Mouse (Mus musculus) liver, embryonic 12.5 days (tissue): ENCODE measurements around the gene Gm16405. TPM values are rescaled to one million over a fixed set of nuclear protein-coding genes. Genes with fewer than 3 reads are reported as not detected.
"Not testable (repeated sequence)": the region's sequence is repeated elsewhere in the genome, so short reads cannot be mapped to it uniquely, and the experiment has no call there.

Source experiments
- ATAC-seq: fragments of 200-750 bp; cut with Nextera tagmentation; 2 replicates; pipeline ENCODE4 v1.8.0; 2017; ENCODE audit warnings: moderate number of reproducible peaks, mild to moderate bottlenecking, moderate library complexity
- H3K27ac ChIP-seq: fragments of 300-500 bp; sonication (generic); 2 replicates; pipeline ENCODE4 v1.5.1; 2016; ENCODE audit warnings: mild to moderate bottlenecking
- H3K27me3 ChIP-seq: fragments of 300-500 bp; sonication (generic); replicated peaks from 2 replicates; pipeline ENCODE4 v1.6.1; 2016; ENCODE audit warnings: mild to moderate bottlenecking, moderate library complexity
- H3K36me3 ChIP-seq: fragments of 300-500 bp; sonication (generic); 2 replicates; pipeline ENCODE4 v1.6.1; 2016; ENCODE audit warnings: mild to moderate bottlenecking, moderate library complexity
- H3K4me1 ChIP-seq: fragments of 300-500 bp; sonication (generic); 2 replicates; pipeline ENCODE4 v1.6.1; 2016
- H3K4me2 ChIP-seq: fragments of 300-500 bp; sonication (generic); 2 replicates; pipeline ENCODE4 v1.6.1; 2016; ENCODE audit warnings: mild to moderate bottlenecking, moderate library complexity
- H3K4me3 ChIP-seq: fragments of 300-500 bp; sonication (generic); 2 replicates; pipeline ENCODE4 v1.5.1; 2016; ENCODE audit warnings: mild to moderate bottlenecking, moderate library complexity
- H3K9ac ChIP-seq: fragments of 300-500 bp; sonication (generic); 2 replicates; pipeline ENCODE4 v1.6.1; 2016; ENCODE audit warnings: mild to moderate bottlenecking, moderate library complexity
- H3K9me3 ChIP-seq: fragments of 300-500 bp; sonication (generic); replicated peaks from 2 replicates; pipeline ENCODE4 v1.6.1; 2016; ENCODE audit warnings: mild to moderate bottlenecking, moderate library complexity
- WGBS: fragments of 180-500 bp; shearing (Covaris S2); methylation state at CpG from one replicate; pipeline ENCODE4 v1.1.7; 2016; ENCODE audit not compliant: insufficient replicate concordance; 5-methylcytosine and 5-hydroxymethylcytosine counted together
- polyA plus RNA-seq: library from polyadenylated mRNA; unstranded; fragments of >200 nt; fragmentation: Nextera tagmentation; extraction: Ambion mirVana; gene quantifications from 2 replicates; pipeline ENCODE4 v1.2.1, GENCODE M21; 2016

The Gm16405 gene
- not detected in 2 replicates for polyA plus RNA-seq

- H3K4me3 ChIP-seq, H3K27me3 ChIP-seq, ATAC-seq: not testable (repeated sequence)
These were observed at the start of gene Gm16405 for GRCm38 (mm10) chrX:54530908-54531307. Gm16405 (plus strand) TSS chrX:54531208.

More at GRCm38 (mm10) chrX:54530908-54531307, at the start of gene Gm16405:
- not testable (repeated sequence) for H3K4me1 ChIP-seq, H3K9ac ChIP-seq, H3K9me3 ChIP-seq, H3K4me2 ChIP-seq, H3K36me3 ChIP-seq, H3K27ac ChIP-seq
- WGBS: no CpG with 5 or more reads among the region's 7 CpGs

Other genes starting within 250 kb of the Gm16405 start
- gene Gm16430, start 91.0 kb downstream of the Gm16405 start, polyA plus RNA-seq: not detected in 2 replicates